Mouse (Mus musculus) liver, embryonic 14.5 days (tissue): Measurements from ENCODE around the gene Ahrr. TPM values are rescaled to one million over a fixed set of nuclear protein-coding genes. Genes with fewer than 3 reads are reported as not detected.

Source experiments
- ATAC-seq: fragments of 200-750 bp; cut with Nextera tagmentation; 2 replicates; pipeline ENCODE4 v1.8.0; 2017; ENCODE audit warnings: moderate number of reproducible peaks, mild to moderate bottlenecking, moderate library complexity; ENCODE audit not compliant: insufficient read depth
- DNase-seq, 3 experiments: peaks; one replicate each; pipeline ENCODE4 v3.0.0-alpha.2; 2012 to 2013; ENCODE audit warnings: low read depth in 3 of 3, low spot score in 3 of 3
- H3K27ac ChIP-seq: fragments of 300-500 bp; sonication (generic); 2 replicates; pipeline ENCODE4 v1.5.1; 2014; ENCODE audit warnings: moderate library complexity, mild to moderate bottlenecking, control low read depth, inconsistent platforms
- H3K27me3 ChIP-seq: fragments of 300-500 bp; sonication (generic); 2 replicates; pipeline ENCODE4 v1.6.1; 2014; ENCODE audit warnings: mild to moderate bottlenecking, low read length, moderate library complexity; ENCODE audit not compliant: control insufficient read depth, insufficient read depth
- H3K36me3 ChIP-seq: fragments of 300-500 bp; sonication (generic); replicated peaks from 2 replicates; pipeline ENCODE4 v1.6.1; 2014; ENCODE audit warnings: low read depth; ENCODE audit not compliant: control insufficient read depth, insufficient read depth
- H3K4me1 ChIP-seq, 2 experiments: fragments of 200-500 bp in 1 of 2; fragments of 300-500 bp in 1 of 2; sonication (generic) in 1 of 2; replicated peaks; 2 replicates each; pipeline ENCODE4 v1.6.1; 2012 to 2014; ENCODE audit warnings: antibody characterized with exemption in 1 of 2, inconsistent platforms in 1 of 2, low read length in 1 of 2; ENCODE audit not compliant: control insufficient read depth in 2 of 2, insufficient read depth in 2 of 2
- H3K4me2 ChIP-seq: fragments of 300-500 bp; sonication (generic); 2 replicates; pipeline ENCODE4 v1.6.1; 2014; ENCODE audit warnings: low read depth, mild to moderate bottlenecking, control low read depth, moderate library complexity
- H3K4me3 ChIP-seq, 2 experiments: fragments of 200-500 bp in 1 of 2; fragments of 300-500 bp in 1 of 2; sonication (generic) in 1 of 2; 2 replicates each; pipeline ENCODE4 v1.5.1; 2012 to 2014; ENCODE audit warnings: low read depth in 2 of 2, low read length in 2 of 2, mild to moderate bottlenecking in 2 of 2, control low read depth in 1 of 2, inconsistent platforms in 1 of 2, moderate library complexity in 1 of 2; ENCODE audit not compliant: insufficient read depth in 1 of 2
- H3K9ac ChIP-seq: fragments of 300-500 bp; sonication (generic); replicated peaks from 2 replicates; pipeline ENCODE4 v1.6.1; 2014; ENCODE audit warnings: mild to moderate bottlenecking, control low read depth, moderate library complexity
- H3K9me3 ChIP-seq: fragments of 300-500 bp; sonication (generic); 2 replicates; pipeline ENCODE4 v1.6.1; 2016; ENCODE audit warnings: low read length, mixed read lengths; ENCODE audit not compliant: control insufficient read depth
- CTCF ChIP-seq: IDR thresholded peaks from 2 replicates; pipeline ENCODE4 v1.5.1; 2016; ENCODE audit warnings: antibody characterized with exemption, low read depth, control low read depth
- EP300 ChIP-seq: IDR thresholded peaks from 2 replicates; pipeline ENCODE4 v1.6.1; 2016; ENCODE audit warnings: antibody characterized with exemption, low read depth
- WGBS: fragments of 180-500 bp; shearing (Covaris S2); extraction: QIAGEN DNeasy Blood & Tissue Kit; methylation state at CpG from one replicate; pipeline ENCODE4 v1.1.7; 2014; ENCODE audit not compliant: insufficient replicate concordance; 5-methylcytosine and 5-hydroxymethylcytosine counted together
- polyA plus RNA-seq, 2 experiments: library from polyadenylated mRNA; depleted of rRNA in 1 of 2; stranded (reverse) in 1 of 2; unstranded in 1 of 2; fragments of >200 nt; fragmentation: Nextera tagmentation in 1 of 2; extraction: Ambion mirVana in 1 of 2; gene quantifications; 2 replicates each; pipeline versions ENCODE4 v1.2.1 to v1.2.3; 2012 to 2014

Ahrr gene
- polyA plus RNA-seq, 2 experiments = 0.08 to 0.17 TPM

DNA sequence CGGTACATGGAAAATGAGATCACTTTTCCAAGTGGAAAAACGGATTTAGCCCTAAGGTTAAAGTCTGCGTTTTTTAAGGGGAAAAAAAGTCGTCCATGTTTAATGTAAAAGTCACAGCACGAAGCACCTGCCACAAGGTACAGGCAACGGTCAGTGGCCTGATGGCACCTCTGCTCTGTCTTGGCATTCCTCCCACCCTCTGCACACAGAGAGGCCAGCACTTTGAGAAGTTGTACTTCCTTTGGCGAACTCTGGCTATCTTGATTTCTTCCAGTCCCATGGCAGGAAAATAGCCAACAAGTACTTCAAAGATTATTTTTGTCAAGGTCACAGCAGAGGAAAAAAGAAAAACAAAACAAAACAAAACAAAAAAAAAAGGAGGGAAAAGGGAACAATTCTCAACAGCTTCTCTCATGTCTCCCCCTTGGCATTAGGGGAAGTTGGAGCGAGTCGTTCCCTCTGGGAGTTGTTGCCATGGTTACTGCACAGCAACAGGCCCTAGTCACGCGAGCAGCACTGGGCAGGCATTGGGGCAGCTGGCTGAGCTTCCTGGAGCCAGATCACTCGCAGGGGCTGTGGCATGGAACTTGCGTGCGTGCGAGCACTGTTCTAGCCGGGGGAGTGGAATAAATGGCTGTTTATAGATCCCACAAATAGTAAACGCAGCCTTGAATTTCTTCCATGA lies 46.8 kb downstream of the Ahrr start:
- H3K9me3 ChIP-seq = no peaks in the 10 kb centered on the region
- no peaks in the 10 kb centered on the region for H3K36me3 ChIP-seq
- ATAC-seq = 0 out of 2 replicates have a peak, but pooled peaks have one; percentile 41
- H3K27me3 ChIP-seq = no peaks in the 10 kb centered on the region
- no peak for TF ChIP-seq CTCF
- no peak for TF ChIP-seq EP300
- H3K4me1 ChIP-seq = peaks cover 14 to 19% of the 10 kb centered on the region in 2 experiments
- no peak for DNase-seq
- no peak overlapping the region for H3K9ac ChIP-seq
- WGBS = 44% methylated on average over 17 of the region's 17 CpGs
- no peak overlapping the region for H3K4me2 ChIP-seq
- H3K27ac ChIP-seq = no peak overlapping the region
- no peak overlapping the region for H3K4me3 ChIP-seq

- DNase-seq (no peak), ATAC-seq (no peak)
- no peak overlapping the region for H3K9ac ChIP-seq
- H3K9me3 ChIP-seq = no peaks in the 10 kb centered on the region
- no peak overlapping the region for H3K4me3 ChIP-seq
- no peaks in the 10 kb centered on the region for H3K36me3 ChIP-seq
- TF ChIP-seq EP300 = no peak
- TF ChIP-seq CTCF = no peak
- WGBS = 54% methylated on average over 7 of the region's 7 CpGs
- no peaks in the 10 kb centered on the region for H3K27me3 ChIP-seq
- no peak overlapping the region for H3K27ac ChIP-seq
- no peaks in the 10 kb centered on the region for H3K4me1 ChIP-seq
- no peak overlapping the region for H3K4me2 ChIP-seq
Observed at GRCm38 (mm10) chr13:74237574-74237973, 54.6 kb downstream of the Ahrr start.

- H3K27ac ChIP-seq = no peak overlapping the region
- H3K9ac ChIP-seq = no peak overlapping the region
- H3K36me3 ChIP-seq = no peaks in the 10 kb centered on the region
- H3K9me3 ChIP-seq = no peaks in the 10 kb centered on the region
- no peaks in the 10 kb centered on the region for H3K4me1 ChIP-seq
- H3K4me3 ChIP-seq = no peak overlapping the region
- TF ChIP-seq EP300 = no peak
- no peak for TF ChIP-seq CTCF
- WGBS = 26% methylated on average over 1 of the region's 1 CpGs
- H3K4me2 ChIP-seq = no peak overlapping the region
- no peak for DNase-seq
- no peak for ATAC-seq
- H3K27me3 ChIP-seq = no peaks in the 10 kb centered on the region
Observed at GRCm38 (mm10) chr13:74220659-74221058, 71.5 kb downstream of the Ahrr start.

- DNase-seq = no peak
- Histone ChIP-seq H3K4me3 (no peak overlapping the region), H3K27ac (no peak overlapping the region), H3K4me1 (no peaks in the 10 kb centered on the region), H3K4me2 (no peak overlapping the region), H3K27me3 (no peaks in the 10 kb centered on the region), H3K9ac (no peak overlapping the region), H3K9me3 (no peaks in the 10 kb centered on the region), H3K36me3 (no peaks in the 10 kb centered on the region)
- WGBS = 56% methylated on average over 3 of the region's 3 CpGs
- no peak for TF ChIP-seq EP300
- TF ChIP-seq CTCF = no peak
- ATAC-seq = no peak
Observed at GRCm38 (mm10) chr13:74218441-74218840, 73.7 kb downstream of the Ahrr start.

GRCm38 (mm10) chr13:74208986-74209345 lies 83.2 kb downstream of the Ahrr start:
- H3K36me3 ChIP-seq = peaks cover under 1% of the 10 kb centered on the region; the same call in 1 of the 2 replicates
- no peak for DNase-seq

More at GRCm38 (mm10) chr13:74208986-74209345, 83.2 kb downstream of the Ahrr start:
- TF ChIP-seq CTCF (no peak), EP300 (no peak)
- Histone ChIP-seq H3K4me1 (peaks cover 9 to 12% of the 10 kb centered on the region in 2 experiments), H3K9me3 (no peaks in the 10 kb centered on the region), H3K9ac (peak overlapping the region; percentile 82), H3K4me3 (peak overlapping the region; percentile 87 to 93), H3K4me2 (peak overlapping the region; percentile 98), H3K27me3 (no peaks in the 10 kb centered on the region), H3K27ac (peak overlapping the region; percentile 64)
- 16% methylated on average over 12 of the region's 12 CpGs for WGBS
- ATAC-seq = peak; percentile 52
